Mouse (Mus musculus) ES-Bruce4 (cell line): ENCODE data around the gene Ccdc170.

ENCODE experiments used
- CTCF ChIP-seq: IDR thresholded peaks from one replicate; pipeline ENCODE4 v1.8.1; 2011; ENCODE audit warnings: low read depth, low read length
- EP300 ChIP-seq: IDR thresholded peaks from 2 replicates; pipeline ENCODE4 v1.6.1; 2011; ENCODE audit warnings: low read depth, low read length; ENCODE audit not compliant: insufficient read depth
- POLR2A ChIP-seq: IDR thresholded peaks from one replicate; pipeline ENCODE4 v1.8.1; 2011; ENCODE audit warnings: low read length; ENCODE audit not compliant: insufficient read depth

DNA sequence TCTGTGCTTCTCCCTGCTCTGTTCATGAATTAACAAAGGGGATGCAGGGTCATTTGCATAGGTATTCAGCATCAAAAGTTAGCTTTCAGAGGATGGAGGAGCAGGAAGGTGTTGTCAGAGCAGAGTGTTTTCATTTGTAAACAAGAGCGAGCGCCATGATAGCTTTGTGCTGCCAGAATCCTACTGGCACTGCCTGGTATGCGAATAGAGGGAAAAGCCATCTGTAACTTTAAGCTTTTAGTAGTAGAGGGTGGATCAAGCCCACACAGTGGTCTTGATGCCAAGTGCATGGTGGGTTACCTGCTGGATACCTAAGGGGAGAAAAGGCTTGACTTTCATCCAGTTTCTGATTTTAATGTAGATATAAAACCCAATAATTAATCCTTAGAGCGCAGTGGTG lies 89.0 kb downstream of the Ccdc170 start:
- TF ChIP-seq POLR2A (no peak), CTCF (no peak), EP300 (no peak)
